Mouse (Mus musculus): Measurements from ENCODE around the gene Bckdk.

DNA sequence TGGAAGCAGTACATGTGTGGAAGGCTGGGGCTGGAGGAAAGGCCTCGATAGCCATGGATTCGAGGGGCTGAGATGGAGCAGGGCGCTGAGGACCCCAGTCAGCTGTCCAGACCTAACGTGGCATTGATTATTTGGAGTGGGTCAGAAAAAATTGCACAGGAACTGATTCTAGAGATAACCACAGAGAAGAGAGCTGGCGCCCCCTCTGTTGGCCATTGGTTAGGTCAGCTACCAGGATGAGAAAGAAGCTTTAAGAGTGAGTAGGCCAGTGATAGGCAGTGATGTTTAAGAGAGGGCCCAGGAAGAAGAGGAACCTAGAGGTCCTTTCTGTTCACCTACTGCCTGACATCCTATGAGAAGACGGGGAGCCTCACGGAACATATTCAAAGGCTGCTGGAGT lies 15.4 kb downstream of the Bckdk start:
- TF ChIP-seq GATA1 (IDR thresholded peaks at IDR 0.05; ENCODE audit: borderline replicate concordance, low read length), result no peak
- no peak for TF ChIP-seq FLI1 (IDR thresholded peaks at IDR 0.05; ENCODE audit: low read length)

Data from megakaryocyte, embryonic 14.5 days (primary cell).